Mouse (Mus musculus) left cerebral cortex, postnatal 10 days (tissue): ENCODE measurements at regions not wholly inside any gene's neighbourhood (a gene's known extent, or its start where the extent isn't known, plus 50 kb on each side); places are given as distances from the start of the nearest gene placed in this dataset.

Source experiments
- DNase-seq, 2 experiments: peaks; one replicate each; pipeline ENCODE4 v3.0.0; 2021 to 2022; ENCODE audit warnings: low spot score in 2 of 2, mixed read lengths in 1 of 2; ENCODE audit errors: extremely low spot score in 1 of 2
- intact Hi-C: fragments of 180-260 bp; cut with DNase I; formaldehyde crosslinking; loops from one replicate; pipeline ENCODE4 v1.15.1; 2025

- DNase-seq = no peak
- intact Hi-C loops = no loop called here
These were observed 137.7 kb downstream of the Ube2u start for GRCm38 (mm10) chr4:100616161-100616915.

- no peak for DNase-seq
- intact Hi-C loops = no loop called here
These were observed 138.4 kb downstream of the Ube2u start for GRCm38 (mm10) chr4:100616916-100617488.

- no peak for DNase-seq
- intact Hi-C loops = no loop called here
These were observed 146.0 kb downstream of the Ube2u start for GRCm38 (mm10) chr4:100624656-100625055.

- no peak for DNase-seq
- intact Hi-C loops = no loop called here
These were observed 147.9 kb downstream of the Ube2u start for GRCm38 (mm10) chr4:100626551-100626950.

GRCm38 (mm10) chr4:100634388-100634787, 142.1 kb upstream of the Cachd1 start:
- intact Hi-C loops = no loop called here
- DNase-seq = no peak

- intact Hi-C loops = no loop called here
These were observed 138.9 kb upstream of the Cachd1 start for GRCm38 (mm10) chr4:100637597-100637996.

GRCm38 (mm10) chr4:100661154-100661553, 115.3 kb upstream of the Cachd1 start:
- intact Hi-C loops = no loop called here
- DNase-seq = peak in 1 of 2 experiments; percentile 8

More at GRCm38 (mm10) chr4:100637597-100637996, 138.9 kb upstream of the Cachd1 start:
- DNase-seq = no peak

GRCm38 (mm10) chr4:100664619-100665264, 111.7 kb upstream of the Cachd1 start:
- no peak for DNase-seq

GRCm38 (mm10) chr4:100670553-100670952, 105.9 kb upstream of the Cachd1 start:
- intact Hi-C loops = no loop called here
- DNase-seq = no peak

More at GRCm38 (mm10) chr4:100664619-100665264, 111.7 kb upstream of the Cachd1 start:
- intact Hi-C loops = no loop called here

- DNase-seq = no peak
- intact Hi-C loops = no loop called here
These were observed 101.6 kb upstream of the Cachd1 start for GRCm38 (mm10) chr4:100674916-100675315.

GRCm38 (mm10) chr4:100683757-100684156, 92.7 kb upstream of the Cachd1 start:
- no peak for DNase-seq
- intact Hi-C loops = no loop called here

- no peak for DNase-seq
- intact Hi-C loops = loop anchor here (5.0 kb wide), 1 partner anchor 113 kb away; no protein-coding TSS in a partner anchor
These were observed 76.5 kb upstream of the Cachd1 start for GRCm38 (mm10) chr4:100700002-100700401.

GRCm38 (mm10) chr4:100700418-100700817, 76.1 kb upstream of the Cachd1 start:
- DNase-seq = peak in 1 of 2 experiments; percentile 12
- intact Hi-C loops = loop anchor here (5.0 kb wide), 1 partner anchor 113 kb away; no protein-coding TSS in a partner anchor

GRCm38 (mm10) chr4:100705960-100706359, 70.5 kb upstream of the Cachd1 start:
- intact Hi-C loops = no loop called here
- no peak for DNase-seq

GRCm38 (mm10) chr4:100707125-100707524, 69.3 kb upstream of the Cachd1 start:
- intact Hi-C loops = no loop called here
- DNase-seq = no peak

GRCm38 (mm10) chr4:100708247-100708646, 68.2 kb upstream of the Cachd1 start:
- DNase-seq = no peak

GRCm38 (mm10) chr4:100714240-100714639, 62.2 kb upstream of the Cachd1 start:
- DNase-seq = no peak
- intact Hi-C loops = no loop called here

More at GRCm38 (mm10) chr4:100708247-100708646, 68.2 kb upstream of the Cachd1 start:
- intact Hi-C loops = no loop called here

GRCm38 (mm10) chr4:100717601-100718000, 58.9 kb upstream of the Cachd1 start:
- no peak for DNase-seq
- intact Hi-C loops = no loop called here

GRCm38 (mm10) chr4:100722532-100722931, 53.9 kb upstream of the Cachd1 start:
- intact Hi-C loops = no loop called here
- peak in 1 of 2 experiments; percentile 57 for DNase-seq

GRCm38 (mm10) chr4:100723053-100723452, 53.4 kb upstream of the Cachd1 start:
- no peak for DNase-seq
- intact Hi-C loops = no loop called here
